Mouse (Mus musculus): ENCODE data around the gene Map2k5. TPM values are rescaled to one million over a fixed set of nuclear protein-coding genes. Genes with fewer than 3 reads are reported as not detected.

Map2k5 gene
- polyA plus RNA-seq, 1 experiment from 2014 or later: 20.6 TPM

DNA sequence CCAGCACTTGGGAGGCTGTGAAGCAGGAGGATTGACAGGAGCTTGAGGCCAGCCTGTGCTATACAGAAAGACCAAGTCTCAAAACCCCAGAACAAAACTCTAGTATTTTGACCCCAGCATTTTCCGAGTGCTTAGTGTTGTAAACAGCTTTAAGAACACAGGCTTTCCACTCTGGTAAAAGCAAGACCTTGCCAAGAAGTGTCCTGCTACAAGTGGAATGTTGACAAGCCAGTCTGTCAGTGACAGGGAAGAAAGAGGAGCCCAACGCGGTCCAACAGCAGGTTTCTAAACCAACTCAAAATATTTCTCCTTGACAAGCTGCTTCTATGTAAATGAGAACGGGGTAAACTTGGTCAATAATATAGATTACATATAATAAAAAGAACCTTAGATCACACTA lies 148.6 kb downstream of the Map2k5 start:
- no peaks in the 10 kb centered on the region for H3K9me3 ChIP-seq (replicated peaks; ENCODE audit: control insufficient read depth, low read length)
- H3K4me1 ChIP-seq (ENCODE audit: control insufficient read depth, insufficient read depth, low read length): no peaks in the 10 kb centered on the region
- H3K36me3 ChIP-seq (ENCODE audit: control insufficient read depth, insufficient read depth, low read length): no peaks in the 10 kb centered on the region
- H3K9ac ChIP-seq (ENCODE audit: low read length): no peak overlapping the region
- H3K27me3 ChIP-seq (ENCODE audit: control insufficient read depth, insufficient read depth, low read length): no peaks in the 10 kb centered on the region
- H3K4me3 ChIP-seq (replicated peaks; ENCODE audit: low read length): no peak overlapping the region
- ATAC-seq (ENCODE audit: insufficient read depth, low FRiP score): no peak
- 54% methylated on average over 4 of the region's 4 CpGs for WGBS
- no peak overlapping the region for H3K27ac ChIP-seq (ENCODE audit: low read length)
- no peak overlapping the region for H3K4me2 ChIP-seq (ENCODE audit: low read depth, low read length)

DNA sequence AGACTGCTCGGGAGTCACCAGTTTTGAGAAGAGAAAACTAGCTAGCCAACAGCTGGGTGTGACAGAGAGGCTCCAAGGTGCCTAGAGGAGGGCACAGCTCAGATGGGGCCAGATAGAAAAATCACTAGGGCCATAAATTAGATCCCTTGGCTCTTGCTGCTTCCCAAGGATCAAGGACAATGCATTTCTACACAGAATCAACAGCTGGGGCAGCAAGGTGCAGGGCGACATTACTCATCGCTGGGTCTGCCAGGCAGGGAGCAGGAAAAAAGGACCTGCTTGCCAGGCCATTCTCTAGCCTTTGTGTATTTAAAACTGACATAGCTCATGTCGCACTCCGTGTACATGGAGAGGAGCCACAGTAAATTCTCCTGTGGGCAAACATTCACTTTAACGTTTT lies 155.5 kb downstream of the Map2k5 start:
- ATAC-seq (ENCODE audit: insufficient read depth, low FRiP score): no peak
- Histone ChIP-seq H3K4me3 (replicated peaks; ENCODE audit: low read length) (no peak overlapping the region), H3K9ac (ENCODE audit: low read length) (no peak overlapping the region), H3K4me2 (ENCODE audit: low read depth, low read length) (no peak overlapping the region), H3K27ac (ENCODE audit: low read length) (no peak overlapping the region), H3K36me3 (ENCODE audit: control insufficient read depth, insufficient read depth, low read length) (no peaks in the 10 kb centered on the region), H3K27me3 (ENCODE audit: control insufficient read depth, insufficient read depth, low read length) (no peaks in the 10 kb centered on the region), H3K9me3 (replicated peaks; ENCODE audit: control insufficient read depth, low read length) (no peaks in the 10 kb centered on the region), H3K4me1 (ENCODE audit: control insufficient read depth, insufficient read depth, low read length) (peaks cover 3% of the 10 kb centered on the region; the same call in 1 of the 2 replicates)
- 50% methylated on average over 6 of the region's 6 CpGs for WGBS

DNA sequence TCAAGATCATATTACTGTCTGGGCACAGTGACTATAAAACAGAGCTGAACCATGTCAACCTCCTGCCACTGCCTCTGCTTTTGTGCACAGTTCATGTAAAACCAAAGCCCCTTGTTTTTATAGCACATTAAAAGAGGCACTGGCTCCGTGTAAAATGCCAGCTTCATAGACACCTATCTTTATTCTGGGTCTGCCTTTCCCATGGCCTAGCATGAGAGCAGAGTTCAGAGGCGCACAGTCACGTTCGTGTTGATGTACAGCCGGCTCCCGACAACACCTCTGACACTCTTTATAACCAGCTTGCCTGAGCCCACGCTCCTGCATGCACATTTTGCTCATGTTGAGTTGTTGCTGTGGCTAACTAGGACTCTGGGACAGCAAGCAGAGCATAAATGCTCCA lies 157.9 kb downstream of the Map2k5 start:
- ATAC-seq (ENCODE audit: insufficient read depth, low FRiP score): no peak
- H3K9me3 ChIP-seq (replicated peaks; ENCODE audit: control insufficient read depth, low read length): no peaks in the 10 kb centered on the region
- H3K36me3 ChIP-seq (ENCODE audit: control insufficient read depth, insufficient read depth, low read length): no peaks in the 10 kb centered on the region
- no peak overlapping the region for H3K4me3 ChIP-seq (replicated peaks; ENCODE audit: low read length)
- no peak overlapping the region for H3K4me2 ChIP-seq (ENCODE audit: low read depth, low read length)
- H3K4me1 ChIP-seq (ENCODE audit: control insufficient read depth, insufficient read depth, low read length): peaks cover 3% of the 10 kb centered on the region; the same call in 1 of the 2 replicates
- H3K27me3 ChIP-seq (ENCODE audit: control insufficient read depth, insufficient read depth, low read length): no peaks in the 10 kb centered on the region
- 53% methylated on average over 7 of the region's 7 CpGs for WGBS
- no peak overlapping the region for H3K9ac ChIP-seq (ENCODE audit: low read length)
- H3K27ac ChIP-seq (ENCODE audit: low read length): no peak overlapping the region

DNA sequence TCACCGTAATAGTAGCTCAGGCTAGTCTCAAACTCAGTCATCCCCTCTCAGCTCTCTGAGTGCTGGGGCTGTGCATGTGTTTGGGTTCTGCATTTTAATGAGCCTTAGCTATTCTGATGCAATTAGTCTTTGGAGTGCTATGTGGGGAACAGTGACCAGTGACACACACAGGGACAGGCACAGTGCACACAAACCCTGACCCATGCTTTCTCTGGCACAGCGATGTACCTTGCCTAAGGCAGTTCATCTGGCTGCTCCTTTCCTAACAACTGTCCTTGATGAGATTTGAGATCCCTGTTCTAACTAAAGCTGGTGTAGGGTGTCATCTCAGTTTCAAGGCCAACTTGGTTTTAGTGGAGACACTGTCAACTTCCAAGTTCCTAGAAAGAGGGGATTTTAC lies 162.7 kb downstream of the Map2k5 start:
- WGBS: 86% methylated on average over 2 of the region's 2 CpGs
- H3K4me1 ChIP-seq (ENCODE audit: control insufficient read depth, insufficient read depth, low read length): peaks cover 2% of the 10 kb centered on the region; the same call in 1 of the 2 replicates

DNA sequence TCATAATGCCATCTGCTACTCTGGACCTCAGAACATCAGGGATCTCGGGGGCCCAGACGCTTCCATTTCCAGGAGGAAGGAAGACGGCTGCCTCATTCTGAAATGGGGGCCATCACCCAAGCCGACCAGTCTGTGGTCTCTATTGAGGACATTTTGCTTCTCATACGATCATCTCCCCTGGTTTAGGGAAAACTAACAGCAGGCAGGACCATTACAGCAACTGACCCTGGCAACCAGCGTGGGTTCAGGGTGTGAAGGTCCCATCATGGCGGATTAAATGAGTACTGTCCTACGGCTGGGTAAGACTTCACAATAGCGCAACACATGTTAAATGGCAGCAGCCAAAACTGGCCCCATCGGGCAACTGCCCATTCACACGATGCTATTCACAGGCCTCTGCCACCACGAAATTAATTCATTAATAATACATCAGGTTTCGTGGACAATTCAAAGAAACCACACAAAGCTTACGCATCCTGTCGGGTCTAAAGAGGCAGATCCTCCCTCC lies 170.9 kb downstream of the Map2k5 start:
- Histone ChIP-seq H3K4me1 (ENCODE audit: control insufficient read depth, insufficient read depth, low read length) (no peaks in the 10 kb centered on the region), H3K36me3 (ENCODE audit: control insufficient read depth, insufficient read depth, low read length) (0 out of 2 replicates have a peak, but pooled peaks cover 6% of the 10 kb centered on the region), H3K9me3 (replicated peaks; ENCODE audit: control insufficient read depth, low read length) (no peaks in the 10 kb centered on the region), H3K9ac (ENCODE audit: low read length) (no peak overlapping the region), H3K4me3 (replicated peaks; ENCODE audit: low read length) (no peak overlapping the region), H3K27me3 (ENCODE audit: control insufficient read depth, insufficient read depth, low read length) (no peaks in the 10 kb centered on the region), H3K4me2 (ENCODE audit: low read depth, low read length) (no peak overlapping the region), H3K27ac (ENCODE audit: low read length) (no peak overlapping the region)
- no peak for ATAC-seq (ENCODE audit: insufficient read depth, low FRiP score)
- WGBS: 91% methylated on average over 15 of the region's 15 CpGs

More for the DNA sequence above, 162.7 kb downstream of the Map2k5 start:
- Histone ChIP-seq H3K27ac (ENCODE audit: low read length) (no peak overlapping the region), H3K27me3 (ENCODE audit: control insufficient read depth, insufficient read depth, low read length) (no peaks in the 10 kb centered on the region), H3K36me3 (ENCODE audit: control insufficient read depth, insufficient read depth, low read length) (no peaks in the 10 kb centered on the region), H3K4me2 (ENCODE audit: low read depth, low read length) (no peak overlapping the region), H3K9ac (ENCODE audit: low read length) (no peak overlapping the region), H3K9me3 (replicated peaks; ENCODE audit: control insufficient read depth, low read length) (no peaks in the 10 kb centered on the region), H3K4me3 (replicated peaks; ENCODE audit: low read length) (no peak overlapping the region)
- ATAC-seq (ENCODE audit: insufficient read depth, low FRiP score): no peak

DNA sequence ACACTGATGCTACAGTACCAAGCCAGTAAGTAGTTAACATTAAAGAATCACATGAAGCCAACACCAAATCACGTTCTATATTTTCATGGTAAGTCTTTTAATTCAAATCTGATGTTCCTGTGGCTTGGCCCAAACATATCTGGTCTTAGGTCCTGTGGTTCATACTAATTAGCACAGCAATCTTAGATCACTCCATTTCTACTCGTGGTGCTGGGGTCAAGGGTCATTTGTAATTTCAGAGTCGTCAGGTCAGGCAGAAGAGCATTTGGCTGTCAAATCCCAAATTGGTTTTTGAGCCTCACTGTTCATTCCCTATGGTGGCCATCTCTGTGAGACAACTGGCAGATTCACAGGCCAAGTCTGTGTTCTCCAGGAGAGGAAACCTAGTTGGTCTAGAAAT lies 174.2 kb downstream of the Map2k5 start:
- Histone ChIP-seq H3K4me3 (replicated peaks; ENCODE audit: low read length) (no peak overlapping the region), H3K36me3 (ENCODE audit: control insufficient read depth, insufficient read depth, low read length) (0 out of 2 replicates have a peak, but pooled peaks cover 6% of the 10 kb centered on the region), H3K9me3 (replicated peaks; ENCODE audit: control insufficient read depth, low read length) (no peaks in the 10 kb centered on the region), H3K4me2 (ENCODE audit: low read depth, low read length) (no peak overlapping the region), H3K27ac (ENCODE audit: low read length) (no peak overlapping the region), H3K27me3 (ENCODE audit: control insufficient read depth, insufficient read depth, low read length) (no peaks in the 10 kb centered on the region), H3K4me1 (ENCODE audit: control insufficient read depth, insufficient read depth, low read length) (no peaks in the 10 kb centered on the region), H3K9ac (ENCODE audit: low read length) (no peak overlapping the region)
- 80% methylated on average over 3 of the region's 3 CpGs for WGBS
- ATAC-seq (ENCODE audit: insufficient read depth, low FRiP score): no peak

DNA sequence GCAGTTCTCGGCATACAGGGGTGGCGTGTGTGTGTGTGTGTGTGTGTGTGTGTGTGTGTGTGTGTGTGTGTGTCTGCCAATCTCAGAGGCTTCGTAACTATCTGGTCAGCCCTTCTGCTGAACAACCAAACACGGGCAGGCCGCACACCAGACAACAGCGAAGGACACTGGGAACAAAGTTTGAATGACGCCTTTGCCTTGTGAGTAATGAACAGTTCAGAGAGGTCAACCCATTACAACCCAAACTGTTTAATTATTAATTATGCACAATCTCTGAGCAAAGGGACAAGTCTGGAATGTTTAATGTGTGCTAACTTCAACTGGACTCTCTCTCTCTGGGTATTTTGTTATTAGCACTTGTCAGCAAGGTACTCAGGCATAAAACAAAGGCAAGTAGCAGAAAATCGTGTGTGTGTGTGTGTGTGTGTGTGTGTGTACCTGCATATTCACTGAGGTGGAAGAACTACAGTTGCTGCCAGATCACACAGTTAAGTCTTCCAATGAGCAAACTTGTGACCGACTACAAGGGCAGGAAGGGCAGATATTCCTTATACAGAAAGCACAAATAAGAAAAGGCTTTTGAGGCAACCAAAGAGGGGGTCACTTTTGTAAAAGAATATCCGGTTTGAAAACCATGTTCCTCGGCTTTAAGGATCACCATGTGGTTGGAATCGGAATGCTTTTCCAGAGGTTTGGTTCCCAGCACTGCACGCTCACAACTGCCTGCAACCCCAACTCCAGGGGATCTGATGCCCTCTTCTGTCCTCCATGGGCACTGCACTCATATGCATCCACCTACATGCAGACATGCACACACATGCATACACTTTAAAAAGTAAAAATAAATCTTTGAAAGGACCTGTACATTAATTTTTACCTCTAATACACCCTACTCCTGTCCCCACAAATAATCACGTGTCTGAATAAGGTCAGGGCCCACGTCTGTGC lies 176.1 kb downstream of the Map2k5 start:
- no peak overlapping the region for H3K4me3 ChIP-seq (replicated peaks; ENCODE audit: low read length)
- no peak overlapping the region for H3K27ac ChIP-seq (ENCODE audit: low read length)
- H3K9me3 ChIP-seq (replicated peaks; ENCODE audit: control insufficient read depth, low read length): no peaks in the 10 kb centered on the region
- H3K36me3 ChIP-seq (ENCODE audit: control insufficient read depth, insufficient read depth, low read length): 0 out of 2 replicates have a peak, but pooled peaks cover 6% of the 10 kb centered on the region
- H3K9ac ChIP-seq (ENCODE audit: low read length): no peak overlapping the region
- WGBS: 77% methylated on average over 15 of the region's 15 CpGs
- no peaks in the 10 kb centered on the region for H3K27me3 ChIP-seq (ENCODE audit: control insufficient read depth, insufficient read depth, low read length)
- H3K4me1 ChIP-seq (ENCODE audit: control insufficient read depth, insufficient read depth, low read length): peaks cover 5% of the 10 kb centered on the region; the same call in 1 of the 2 replicates
- ATAC-seq (ENCODE audit: insufficient read depth, low FRiP score): peak; percentile 79
- H3K4me2 ChIP-seq (ENCODE audit: low read depth, low read length): no peak overlapping the region

DNA sequence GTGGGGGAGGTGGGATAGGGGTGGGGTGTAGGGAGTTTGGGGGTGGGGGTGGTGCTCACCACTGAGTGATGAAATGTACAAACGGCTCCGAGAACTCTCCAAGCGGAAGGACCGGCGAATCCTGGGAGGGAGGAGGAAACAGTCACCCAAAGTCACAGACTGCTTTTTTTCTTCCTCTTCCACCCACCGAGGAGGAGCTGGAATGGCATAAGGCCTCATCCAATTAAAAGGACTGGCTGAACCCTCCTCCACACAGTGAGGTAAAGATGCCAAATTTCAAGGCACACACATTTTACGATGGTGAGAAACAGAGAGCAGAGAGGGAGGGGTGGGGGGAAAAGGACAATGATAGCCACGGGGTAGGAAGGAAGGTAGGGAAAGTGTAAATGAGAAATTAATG lies 180.4 kb downstream of the Map2k5 start:
- Histone ChIP-seq H3K9ac (ENCODE audit: low read length) (no peak overlapping the region), H3K27me3 (ENCODE audit: control insufficient read depth, insufficient read depth, low read length) (no peaks in the 10 kb centered on the region), H3K4me2 (ENCODE audit: low read depth, low read length) (no peak overlapping the region), H3K27ac (ENCODE audit: low read length) (no peak overlapping the region), H3K4me3 (replicated peaks; ENCODE audit: low read length) (no peak overlapping the region), H3K4me1 (ENCODE audit: control insufficient read depth, insufficient read depth, low read length) (peaks cover 5% of the 10 kb centered on the region; the same call in 1 of the 2 replicates), H3K9me3 (replicated peaks; ENCODE audit: control insufficient read depth, low read length) (no peaks in the 10 kb centered on the region), H3K36me3 (ENCODE audit: control insufficient read depth, insufficient read depth, low read length) (no peaks in the 10 kb centered on the region)
- 20% methylated on average over 8 of the region's 8 CpGs for WGBS
- ATAC-seq (ENCODE audit: insufficient read depth, low FRiP score): no peak

DNA sequence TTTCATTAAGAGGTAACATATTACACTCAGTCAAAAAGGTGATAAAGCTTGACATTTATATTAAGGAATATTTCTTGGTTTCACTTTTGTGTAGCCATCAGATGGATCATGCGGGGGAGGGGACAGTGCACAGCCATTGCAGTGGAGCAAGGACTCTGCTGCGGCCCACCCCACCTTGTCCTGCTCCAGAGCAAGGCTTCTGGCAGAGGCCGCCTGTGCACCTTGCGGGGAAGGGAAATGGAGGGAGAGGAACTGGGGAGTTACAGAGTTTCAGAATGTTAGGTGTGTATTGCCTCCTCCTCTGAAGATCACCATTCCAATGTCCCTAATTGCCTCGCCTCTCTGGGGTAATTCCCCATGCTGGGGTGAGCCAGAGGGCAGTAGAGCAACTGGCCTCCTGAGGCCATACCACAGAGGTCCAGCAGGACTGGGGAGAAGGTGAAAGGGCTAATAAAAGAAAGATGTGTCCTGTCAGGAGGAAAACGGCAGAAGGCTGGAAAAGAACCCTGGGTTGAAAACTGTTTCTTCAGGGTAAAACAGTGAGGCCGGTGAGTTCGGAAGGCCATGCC lies 181.5 kb downstream of the Map2k5 start:
- H3K4me3 ChIP-seq (replicated peaks; ENCODE audit: low read length): no peak overlapping the region
- H3K4me2 ChIP-seq (ENCODE audit: low read depth, low read length): no peak overlapping the region
- peaks cover 5% of the 10 kb centered on the region; the same call in 1 of the 2 replicates for H3K4me1 ChIP-seq (ENCODE audit: control insufficient read depth, insufficient read depth, low read length)
- WGBS: 58% methylated on average over 8 of the region's 8 CpGs
- no peak overlapping the region for H3K27ac ChIP-seq (ENCODE audit: low read length)
- H3K27me3 ChIP-seq (ENCODE audit: control insufficient read depth, insufficient read depth, low read length): no peaks in the 10 kb centered on the region
- H3K36me3 ChIP-seq (ENCODE audit: control insufficient read depth, insufficient read depth, low read length): no peaks in the 10 kb centered on the region
- no peak overlapping the region for H3K9ac ChIP-seq (ENCODE audit: low read length)
- no peak for ATAC-seq (ENCODE audit: insufficient read depth, low FRiP score)
- H3K9me3 ChIP-seq (replicated peaks; ENCODE audit: control insufficient read depth, low read length): no peaks in the 10 kb centered on the region

All from stomach, embryonic 16.5 days (tissue).